Mouse (Mus musculus): ENCODE measurements around the gene Hspb7. TPM values are rescaled to one million over a fixed set of nuclear protein-coding genes. Genes with fewer than 3 reads are reported as not detected.

Hspb7 gene
- total RNA-seq, 1 experiment from 2014 or later: not detected

DNA sequence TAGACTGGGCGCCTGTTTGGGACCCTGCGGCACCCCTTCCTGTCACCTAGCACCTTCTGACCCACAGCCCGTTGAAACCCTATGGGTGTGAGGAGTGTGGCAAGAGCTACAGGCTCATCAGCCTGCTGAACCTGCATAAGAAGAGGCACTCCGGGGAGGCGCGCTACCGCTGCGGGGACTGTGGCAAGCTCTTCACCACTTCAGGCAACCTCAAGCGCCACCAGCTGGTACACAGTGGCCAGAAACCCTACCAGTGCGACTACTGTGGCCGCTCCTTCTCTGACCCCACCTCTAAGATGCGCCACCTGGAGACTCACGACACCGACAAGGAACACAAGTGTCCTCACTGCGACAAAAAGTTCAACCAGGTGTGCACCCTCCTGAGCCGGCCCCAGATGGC, 44.1 kb downstream of the Hspb7 start:
- no peak for ATAC-seq (replicated peaks; ENCODE audit: insufficient number of reproducible peaks, low FRiP score, low TSS enrichment, poor library complexity, severe bottlenecking)

DNA sequence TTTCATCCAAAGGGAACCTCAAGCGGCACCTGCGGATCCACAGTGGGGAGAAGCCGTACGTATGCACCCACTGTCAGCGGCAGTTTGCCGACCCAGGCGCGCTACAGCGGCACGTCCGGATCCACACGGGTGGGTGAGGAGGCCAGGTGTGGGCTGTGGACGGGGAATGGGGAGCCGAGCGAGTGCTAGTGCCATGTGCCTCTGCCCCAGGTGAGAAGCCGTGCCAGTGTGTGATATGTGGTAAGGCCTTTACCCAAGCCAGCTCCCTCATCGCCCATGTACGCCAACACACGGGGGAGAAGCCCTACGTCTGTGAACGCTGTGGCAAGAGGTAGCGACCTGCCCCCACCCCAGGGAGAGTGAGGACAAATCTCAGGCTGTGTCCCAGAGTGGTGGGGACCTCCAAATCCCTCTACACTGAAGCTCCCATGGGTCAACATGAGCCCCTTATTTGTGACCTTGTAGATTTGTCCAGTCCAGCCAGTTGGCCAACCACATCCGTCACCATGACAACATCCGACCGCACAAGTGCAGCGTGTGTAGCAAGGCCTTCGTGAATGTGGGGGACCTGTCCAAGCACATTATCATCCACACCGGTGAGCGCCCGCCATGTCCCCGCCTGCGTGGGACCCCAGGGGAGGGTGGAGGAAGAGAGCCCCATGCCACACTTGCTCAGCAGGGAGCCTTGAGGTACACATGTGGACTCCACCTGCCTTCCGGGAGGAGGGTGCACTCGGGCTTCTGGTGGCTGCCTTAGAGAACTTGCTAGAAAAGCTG, 45.1 kb downstream of the Hspb7 start:
- ATAC-seq (replicated peaks; ENCODE audit: insufficient number of reproducible peaks, low FRiP score, low TSS enrichment, poor library complexity, severe bottlenecking): no peak

DNA sequence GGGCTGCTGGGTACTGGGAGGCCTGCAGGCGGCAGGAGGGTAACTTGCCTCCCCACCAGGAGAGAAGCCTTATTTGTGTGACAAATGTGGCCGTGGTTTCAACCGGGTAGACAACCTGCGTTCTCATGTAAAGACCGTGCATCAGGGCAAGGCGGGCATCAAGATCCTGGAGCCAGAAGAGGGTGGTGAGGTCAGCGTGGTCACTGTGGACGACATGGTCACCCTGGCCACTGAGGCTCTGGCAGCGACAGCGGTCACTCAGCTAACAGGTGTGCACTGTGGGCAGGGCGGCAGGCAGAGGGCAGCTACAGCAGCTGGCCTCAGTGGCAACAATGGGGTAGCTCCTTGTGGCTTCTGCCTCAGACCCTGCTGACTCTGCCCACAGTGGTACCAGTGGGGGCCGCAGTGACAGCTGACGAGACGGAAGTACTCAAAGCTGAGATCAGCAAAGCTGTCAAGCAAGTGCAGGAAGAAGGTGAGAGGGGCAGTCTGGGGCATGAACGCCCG, 45.8 kb downstream of the Hspb7 start:
- ATAC-seq (replicated peaks; ENCODE audit: insufficient number of reproducible peaks, low FRiP score, low TSS enrichment, poor library complexity, severe bottlenecking): no peak

DNA sequence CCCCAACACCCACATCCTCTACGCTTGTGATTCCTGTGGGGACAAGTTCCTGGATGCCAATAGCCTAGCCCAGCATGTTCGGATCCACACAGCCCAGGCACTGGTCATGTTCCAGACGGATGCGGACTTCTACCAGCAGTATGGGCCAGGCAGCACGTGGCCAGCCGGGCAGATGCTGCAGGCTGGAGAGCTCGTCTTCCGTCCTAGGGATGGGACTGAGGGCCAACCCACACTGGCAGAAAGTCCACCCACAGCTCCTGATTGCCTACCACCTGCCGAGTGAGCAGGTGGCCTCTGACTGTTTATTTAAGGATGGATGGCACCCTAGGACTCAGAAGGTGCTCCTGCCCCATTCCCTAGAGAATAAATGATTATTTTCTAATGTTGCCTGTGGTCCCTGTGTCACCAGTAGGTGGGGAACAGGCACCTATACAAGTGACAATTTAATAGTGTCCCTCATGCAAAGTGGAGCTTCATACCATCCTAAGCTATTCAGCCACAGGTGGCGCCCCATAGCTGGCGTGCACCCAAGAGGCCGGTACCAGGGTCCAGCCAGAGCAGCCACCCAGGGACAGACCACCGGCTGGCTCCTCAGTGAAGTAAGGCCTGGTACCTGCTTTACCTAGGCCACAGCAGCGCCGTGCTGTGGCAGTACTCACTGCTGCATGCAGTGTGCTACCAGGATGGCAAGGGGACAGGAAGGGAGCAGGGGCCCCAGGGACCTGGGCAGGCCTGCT, 46.4 kb downstream of the Hspb7 start:
- no peak for ATAC-seq (replicated peaks; ENCODE audit: insufficient number of reproducible peaks, low FRiP score, low TSS enrichment, poor library complexity, severe bottlenecking)

DNA sequence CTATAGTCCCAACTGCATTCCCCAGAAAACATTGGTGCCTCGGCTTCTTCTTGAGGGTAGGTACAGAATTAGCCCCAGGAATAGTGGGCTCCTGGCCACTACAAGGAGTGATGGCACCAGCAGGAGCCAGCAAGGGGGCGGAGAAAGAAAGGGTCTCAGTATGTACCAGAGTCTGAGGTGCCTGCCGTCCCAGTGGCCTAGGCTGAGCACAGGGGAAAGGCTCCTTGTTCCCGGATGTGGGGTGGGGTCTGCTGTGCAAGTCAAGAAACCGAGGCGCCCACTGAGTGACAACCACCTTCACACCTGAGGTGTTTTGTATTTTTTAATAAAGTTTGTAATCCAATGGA, 47.0 kb downstream of the Hspb7 start:
- ATAC-seq (replicated peaks; ENCODE audit: insufficient number of reproducible peaks, low FRiP score, low TSS enrichment, poor library complexity, severe bottlenecking): no peak

DNA sequence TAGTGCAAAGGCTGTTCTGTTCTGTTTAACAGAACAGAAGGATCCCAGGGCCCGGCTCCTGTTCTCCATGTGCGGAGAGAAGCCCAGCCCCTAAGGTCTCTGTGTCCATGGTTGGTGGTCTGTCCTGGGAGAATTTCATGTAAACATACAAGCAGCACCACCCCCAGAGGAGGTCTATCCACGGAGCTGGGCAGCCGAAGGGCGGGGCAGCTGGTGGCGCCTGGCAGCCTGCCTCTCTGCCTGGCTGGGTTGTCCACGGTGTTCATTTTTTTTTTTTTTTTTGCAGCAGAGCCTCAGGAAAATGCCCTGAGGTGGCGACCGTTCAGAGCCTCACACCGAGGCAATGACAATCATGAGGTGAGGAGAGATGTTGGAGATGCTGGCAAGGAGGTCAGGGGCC, 48.0 kb downstream of the Hspb7 start:
- no peak for ATAC-seq (replicated peaks; ENCODE audit: insufficient number of reproducible peaks, low FRiP score, low TSS enrichment, poor library complexity, severe bottlenecking)

DNA sequence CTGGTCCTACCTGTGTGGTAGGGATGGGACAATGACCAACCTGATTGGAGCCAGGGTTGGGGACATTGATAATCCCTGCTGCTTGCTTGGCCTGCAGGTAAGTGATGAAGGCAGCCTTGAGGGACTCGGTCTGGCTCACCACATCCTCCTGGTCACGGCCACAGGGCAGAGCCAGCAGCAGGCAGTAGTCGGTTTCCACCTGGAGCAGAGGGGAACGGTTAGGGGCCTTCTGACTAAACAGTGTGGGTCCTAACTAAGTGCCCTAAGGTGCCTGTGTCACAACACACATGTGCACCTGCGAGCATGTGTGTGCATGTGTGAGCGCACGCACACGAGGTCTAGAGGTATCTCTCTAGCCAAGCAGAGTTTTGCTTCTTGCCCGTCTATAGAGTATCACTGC, 48.8 kb downstream of the Hspb7 start:
- no peak for ATAC-seq (replicated peaks; ENCODE audit: insufficient number of reproducible peaks, low FRiP score, low TSS enrichment, poor library complexity, severe bottlenecking)

DNA sequence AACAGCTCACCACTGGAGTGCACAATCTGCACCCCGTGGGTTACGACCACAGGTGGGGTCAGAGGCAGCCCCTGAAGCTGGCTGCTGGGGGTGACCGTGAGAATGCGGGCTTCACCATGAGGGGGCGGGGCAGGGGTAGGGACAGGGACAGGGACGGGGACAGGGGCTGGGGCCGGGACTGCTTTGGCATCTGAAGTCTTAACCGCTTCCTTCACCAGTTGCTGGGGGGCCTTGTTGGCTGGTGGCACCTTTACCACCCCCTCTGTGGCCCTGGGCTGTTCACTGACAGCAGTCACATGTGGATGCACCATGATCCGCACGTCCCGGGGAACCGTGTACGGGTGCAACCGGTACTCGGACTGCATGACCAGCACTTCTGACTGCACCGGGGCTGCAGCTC, 50.9 kb downstream of the Hspb7 start:
- no peak for ATAC-seq (replicated peaks; ENCODE audit: insufficient number of reproducible peaks, low FRiP score, low TSS enrichment, poor library complexity, severe bottlenecking)

DNA sequence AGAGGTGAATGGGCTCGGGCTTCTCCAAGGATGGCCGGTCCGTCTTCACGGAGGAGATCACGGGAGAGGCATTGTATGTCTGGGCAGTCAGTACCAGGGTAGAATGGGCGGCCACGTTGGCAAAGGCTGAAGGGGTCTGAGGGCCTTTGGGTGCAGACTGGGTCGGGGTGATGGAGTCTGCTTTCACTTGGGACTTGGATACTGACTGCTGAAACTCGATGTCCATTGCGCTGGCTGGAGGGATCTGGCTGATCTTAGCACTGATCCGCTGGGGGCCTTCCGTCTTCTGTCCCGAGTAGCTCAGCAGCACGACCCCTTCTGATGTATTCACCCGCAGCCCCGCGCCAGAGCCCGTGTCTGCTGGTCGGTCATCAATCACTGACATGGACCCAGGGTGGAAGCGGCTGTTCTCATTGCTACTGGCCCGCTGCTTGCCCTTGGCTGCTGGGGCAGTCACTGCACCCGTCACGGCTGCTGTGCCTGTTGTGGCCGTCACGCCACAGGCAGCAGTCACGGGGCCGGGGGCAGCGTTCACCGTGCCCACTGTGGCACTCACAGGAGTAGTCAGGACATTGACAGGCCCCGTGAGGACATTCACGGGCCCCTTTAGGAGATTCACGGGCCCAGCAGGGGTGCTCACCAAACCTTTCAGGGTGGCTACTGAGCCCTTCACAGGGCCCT, 52.2 kb downstream of the Hspb7 start:
- no peak for ATAC-seq (replicated peaks; ENCODE audit: insufficient number of reproducible peaks, low FRiP score, low TSS enrichment, poor library complexity, severe bottlenecking)

DNA sequence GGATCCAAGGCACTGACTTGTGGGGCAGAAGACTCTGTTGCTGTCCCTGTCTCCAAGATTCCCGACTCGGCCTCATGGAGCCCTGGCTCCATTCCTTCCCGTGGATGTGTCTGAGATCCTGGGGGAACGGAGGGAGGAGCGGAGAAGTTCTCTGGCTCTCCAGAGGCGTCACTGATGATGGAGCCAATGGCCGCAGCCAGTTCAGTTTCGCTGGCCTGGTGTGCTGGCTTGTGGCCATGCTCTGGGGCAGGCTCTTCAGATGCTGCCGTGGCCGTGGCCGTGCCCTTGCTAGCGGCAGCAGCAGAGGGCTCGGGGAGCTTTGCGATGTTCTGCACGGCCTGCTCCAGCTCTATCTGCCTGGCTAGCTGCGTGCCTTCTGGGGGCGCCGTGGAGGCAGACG, 53.9 kb downstream of the Hspb7 start:
- no peak for ATAC-seq (replicated peaks; ENCODE audit: insufficient number of reproducible peaks, low FRiP score, low TSS enrichment, poor library complexity, severe bottlenecking)

Other genes starting within 250 kb of the Hspb7 start
- 0.38 to 2.7 TPM in 2 of 3 replicates, not detected in the other for gene Rsg1, start 206.8 kb upstream of the Hspb7 start, total RNA-seq (2017)
- not detected in 3 replicates for gene Arhgef19, start 181.3 kb upstream of the Hspb7 start, total RNA-seq (2017)
- not detected in 3 replicates for gene Epha2, start 119.5 kb upstream of the Hspb7 start, total RNA-seq (2017)
- gene Fam131c, start 52.6 kb upstream of the Hspb7 start, total RNA-seq (2017): not detected in 3 replicates
- gene Clcnka, start 22.1 kb upstream of the Hspb7 start, total RNA-seq (2017): not detected in 3 replicates
- gene Clcnkb, start 4.8 kb upstream of the Hspb7 start, total RNA-seq (2017): not detected in 3 replicates
- gene Srarp, start 15.3 kb downstream of the Hspb7 start, total RNA-seq (2017): not detected in 3 replicates
- 21.7 to 33.8 TPM (median 27.3 TPM) in 3 replicates for gene Zbtb17, start 23.9 kb downstream of the Hspb7 start, total RNA-seq (2017)
- 39.8 to 81.5 TPM (median 48.1 TPM) in 3 replicates for gene Spen, start 117.8 kb downstream of the Hspb7 start, total RNA-seq (2017)
- gene Fblim1, start 185.3 kb downstream of the Hspb7 start, total RNA-seq (2017): not detected in 3 replicates
- gene Tmem82, start 197.9 kb downstream of the Hspb7 start, total RNA-seq (2017): not detected in 3 replicates
- gene Slc25a34, start 203.0 kb downstream of the Hspb7 start, total RNA-seq (2017): not detected in 3 replicates
- 14.4 to 16.5 TPM (median 15.7 TPM) in 3 replicates for gene Plekhm2, start 244.1 kb downstream of the Hspb7 start, total RNA-seq (2017)

Data from monocyte, adult 5-6 weeks (primary cell).